Mouse (Mus musculus) liver, embryonic 14.5 days (tissue): ENCODE measurements around the gene Ssbp3.

Experiments used
- CTCF ChIP-seq: IDR thresholded peaks from 2 replicates; pipeline ENCODE4 v1.5.1; 2016; ENCODE audit warnings: antibody characterized with exemption, low read depth, control low read depth
- EP300 ChIP-seq: IDR thresholded peaks from 2 replicates; pipeline ENCODE4 v1.6.1; 2016; ENCODE audit warnings: antibody characterized with exemption, low read depth

DNA sequence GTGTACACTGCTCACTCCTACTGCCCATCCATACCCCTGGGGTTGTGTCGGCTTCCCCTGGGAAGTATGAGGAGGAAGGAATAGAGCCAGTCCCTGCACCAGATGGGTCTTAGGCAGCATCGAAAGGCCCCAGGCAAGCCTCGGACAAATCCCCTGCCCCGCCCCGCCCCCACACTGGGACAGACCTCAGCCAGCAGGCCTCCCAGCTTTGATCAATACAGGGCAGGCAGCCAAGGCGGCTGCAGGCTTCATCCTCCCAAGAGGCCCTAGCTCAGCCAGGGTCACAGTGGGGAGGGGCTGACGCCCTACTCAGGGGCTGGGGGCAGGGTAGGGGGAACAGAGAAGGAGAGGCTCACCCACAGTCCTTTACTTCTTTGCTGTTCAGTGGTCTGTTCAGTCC, 43.7 kb upstream of the Ssbp3 start:
- no peak for TF ChIP-seq CTCF
- no peak for TF ChIP-seq EP300
